Mouse (Mus musculus) thymus, postnatal 0 days (tissue): Measurements from ENCODE around the gene Ntsr2. TPM values are rescaled to one million over a fixed set of nuclear protein-coding genes. Genes with fewer than 3 reads are reported as not detected.
"Not testable (repeated sequence)": the region's sequence is repeated elsewhere in the genome, so short reads cannot be mapped to it uniquely, and the experiment has no call there.

Experiments
- DNase-seq: peaks from one replicate; pipeline ENCODE4 v3.0.0-alpha.2; 2015; ENCODE audit warnings: low spot score
- polyA plus RNA-seq: library from polyadenylated mRNA; unstranded; fragments of >200 nt; fragmentation: Nextera tagmentation; extraction: Ambion mirVana; gene quantifications from 2 replicates; pipeline ENCODE4 v1.2.1, GENCODE M21; 2015

Ntsr2 gene
- polyA plus RNA-seq, 1 experiment from 2014 or later, result not detected

- no peak for DNase-seq
These were observed 6.3 kb upstream of the Ntsr2 start for GRCm38 (mm10) chr12:16646780-16647409.

- DNase-seq, result no peak
These were observed 4.9 kb upstream of the Ntsr2 start for GRCm38 (mm10) chr12:16648273-16648672.

- no peak for DNase-seq
These were observed 3.4 kb upstream of the Ntsr2 start for GRCm38 (mm10) chr12:16649819-16650218.

GRCm38 (mm10) chr12:16655604-16656003 is 2.4 kb downstream of the Ntsr2 start:
- DNase-seq, result no peak

GRCm38 (mm10) chr12:16656906-16657875 is 4.0 kb downstream of the Ntsr2 start:
- DNase-seq, result no peak

GRCm38 (mm10) chr12:16661459-16661858 is 8.3 kb downstream of the Ntsr2 start:
- DNase-seq, result no peak

GRCm38 (mm10) chr12:16661936-16662335 is 8.8 kb downstream of the Ntsr2 start:
- no peak for DNase-seq

GRCm38 (mm10) chr12:16662955-16663585 is 9.9 kb downstream of the Ntsr2 start:
- no peak for DNase-seq

GRCm38 (mm10) chr12:16665022-16665421 is 11.8 kb downstream of the Ntsr2 start:
- DNase-seq, result no peak

GRCm38 (mm10) chr12:16669176-16669575 is 16.0 kb downstream of the Ntsr2 start:
- DNase-seq, result no peak

GRCm38 (mm10) chr12:16672246-16672645 is 19.1 kb downstream of the Ntsr2 start:
- no peak for DNase-seq

- DNase-seq, result no peak
These were observed 37.4 kb downstream of the Ntsr2 start for GRCm38 (mm10) chr12:16690631-16691030.

GRCm38 (mm10) chr12:16694783-16695182 is 41.6 kb downstream of the Ntsr2 start:
- no peak for DNase-seq

GRCm38 (mm10) chr12:16695252-16695651 is 42.1 kb downstream of the Ntsr2 start:
- not testable (repeated sequence) for DNase-seq

- no peak for DNase-seq
These were observed 43.0 kb downstream of the Ntsr2 start for GRCm38 (mm10) chr12:16696146-16696545.

GRCm38 (mm10) chr12:16698691-16699090 is 45.5 kb downstream of the Ntsr2 start:
- no peak for DNase-seq

Other genes with a start within 250 kb of the Ntsr2 start
- gene Lpin1, start 42.4 kb upstream of the Ntsr2 start, polyA plus RNA-seq, result 6.4 and 6.5 TPM in 2 replicates
- gene Greb1, start 147.5 kb downstream of the Ntsr2 start, polyA plus RNA-seq, result 1.2 and 2.0 TPM in 2 replicates
- gene E2f6, start 157.6 kb downstream of the Ntsr2 start, polyA plus RNA-seq, result 22.7 and 23.6 TPM in 2 replicates
- 10.3 and 11.9 TPM in 2 replicates for gene Rock2, start 241.5 kb downstream of the Ntsr2 start, polyA plus RNA-seq